Mouse (Mus musculus): ENCODE results near the gene Phf13.
"Not testable (repeated sequence)": the region's sequence is repeated elsewhere in the genome, so short reads cannot be mapped to it uniquely, and the experiment has no call there.

Phf13 gene

GRCm38 (mm10) chr4:151996173-151996950 lies at the start of gene Phf13:
Phf13 (minus strand) TSS chr4:151996258.
- DNase-seq, result peak; percentile 99

- DNase-seq, result peak; percentile 33
These were observed 48.6 kb upstream of the Phf13 start for GRCm38 (mm10) chr4:152044609-152045008.

- no peak for DNase-seq
These were observed 47.1 kb upstream of the Phf13 start for GRCm38 (mm10) chr4:152043171-152043570.

GRCm38 (mm10) chr4:152041924-152042641 lies 46.0 kb upstream of the Phf13 start:
- no peak for DNase-seq

- no peak for DNase-seq
These were observed 43.8 kb upstream of the Phf13 start for GRCm38 (mm10) chr4:152039831-152040310.

- peak; percentile 95 for DNase-seq
These were observed 43.1 kb upstream of the Phf13 start, which contains the start of gene Nol9 for GRCm38 (mm10) chr4:152038985-152039830. Nol9 (plus strand) TSS chr4:152039321.

GRCm38 (mm10) chr4:152038225-152038984 lies 42.3 kb upstream of the Phf13 start, which contains the start of gene Tas1r1:
Tas1r1 (minus strand) TSS chr4:152038568.
- no peak for DNase-seq

- not testable (repeated sequence) for DNase-seq
These were observed 40.4 kb upstream of the Phf13 start for GRCm38 (mm10) chr4:152036464-152036863.

- no peak for DNase-seq
These were observed 36.9 kb upstream of the Phf13 start for GRCm38 (mm10) chr4:152032922-152033321.

GRCm38 (mm10) chr4:152029997-152030396 lies 33.9 kb upstream of the Phf13 start:
- no peak for DNase-seq

GRCm38 (mm10) chr4:152029087-152029486 lies 33.0 kb upstream of the Phf13 start:
- DNase-seq, result no peak

GRCm38 (mm10) chr4:152028456-152028855 lies 32.4 kb upstream of the Phf13 start:
- DNase-seq, result no peak

- peak; percentile 97 for DNase-seq
These were observed 31.5 kb upstream of the Phf13 start, which contains the start of gene Zbtb48 for GRCm38 (mm10) chr4:152027524-152027923. Zbtb48 (minus strand) TSS chr4:152027671.

- DNase-seq, result no peak
These were observed 30.9 kb upstream of the Phf13 start for GRCm38 (mm10) chr4:152026751-152027508.

- no peak for DNase-seq
These were observed 28.5 kb upstream of the Phf13 start for GRCm38 (mm10) chr4:152024525-152024924.

- DNase-seq, result no peak
These were observed 26.4 kb upstream of the Phf13 start for GRCm38 (mm10) chr4:152022506-152022905.

- no peak for DNase-seq
These were observed 25.6 kb upstream of the Phf13 start for GRCm38 (mm10) chr4:152021568-152022097.

GRCm38 (mm10) chr4:152020024-152020423 lies 24.0 kb upstream of the Phf13 start:
- no peak for DNase-seq

GRCm38 (mm10) chr4:152019073-152019472 lies 23.0 kb upstream of the Phf13 start:
- no peak for DNase-seq

GRCm38 (mm10) chr4:152013036-152013813 lies 17.2 kb upstream of the Phf13 start:
- peak; percentile 68 for DNase-seq

Data from kidney, adult 18-20 months (tissue).